Mouse (Mus musculus): ENCODE results near the gene Irs1.
A peak's percentile ranks its signal among the peaks of the same experiment; 100 is the strongest.

Gene Irs1

GRCm38 (mm10) chr1:82247221-82247951, 43.8 kb downstream of the Irs1 start:
- DNase-seq (ENCODE audit: low spot score) = no peak

GRCm38 (mm10) chr1:82245002-82245401, 46.2 kb downstream of the Irs1 start:
- peak; percentile 42 for DNase-seq (ENCODE audit: low spot score)

GRCm38 (mm10) chr1:82243260-82243825, 47.9 kb downstream of the Irs1 start:
- DNase-seq (ENCODE audit: low spot score) = no peak

GRCm38 (mm10) chr1:82239409-82240201, 51.6 kb downstream of the Irs1 start:
- peak; percentile 39 for DNase-seq (ENCODE audit: low spot score)

GRCm38 (mm10) chr1:82238245-82238644, 53.0 kb downstream of the Irs1 start:
- DNase-seq (ENCODE audit: low spot score) = no peak

GRCm38 (mm10) chr1:82235455-82236104, 55.6 kb downstream of the Irs1 start:
- DNase-seq (ENCODE audit: low spot score) = no peak

- DNase-seq (ENCODE audit: low spot score) = no peak
Observed at GRCm38 (mm10) chr1:82234616-82235015, 56.6 kb downstream of the Irs1 start.

- no peak for DNase-seq (ENCODE audit: low spot score)
Observed at GRCm38 (mm10) chr1:82232812-82233211, 58.4 kb downstream of the Irs1 start, which contains the start of gene Gm9747. Gm9747 (plus strand) TSS chr1:82233112.

- DNase-seq (ENCODE audit: low spot score) = no peak
Observed at GRCm38 (mm10) chr1:82228841-82229240, 62.4 kb downstream of the Irs1 start.

GRCm38 (mm10) chr1:82223042-82223795, 68.0 kb downstream of the Irs1 start:
- DNase-seq (ENCODE audit: low spot score) = no peak

GRCm38 (mm10) chr1:82221462-82221861, 69.8 kb downstream of the Irs1 start:
- no peak for DNase-seq (ENCODE audit: low spot score)

- DNase-seq (ENCODE audit: low spot score) = no peak
Observed at GRCm38 (mm10) chr1:82220673-82221396, 70.4 kb downstream of the Irs1 start.

GRCm38 (mm10) chr1:82207511-82207910, 83.7 kb downstream of the Irs1 start:
- DNase-seq (ENCODE audit: low spot score) = no peak

- DNase-seq (ENCODE audit: low spot score) = peak; percentile 18
Observed at GRCm38 (mm10) chr1:82200636-82201035, 90.6 kb downstream of the Irs1 start.

- no peak for DNase-seq (ENCODE audit: low spot score)
Observed at GRCm38 (mm10) chr1:82199918-82200317, 91.3 kb downstream of the Irs1 start.

GRCm38 (mm10) chr1:82191579-82191978, 99.6 kb downstream of the Irs1 start:
- DNase-seq (ENCODE audit: low spot score) = no peak

- peak; percentile 56 for DNase-seq (ENCODE audit: low spot score)
Observed at GRCm38 (mm10) chr1:82189516-82189915, 101.7 kb downstream of the Irs1 start.

- DNase-seq (ENCODE audit: low spot score) = no peak
Observed at GRCm38 (mm10) chr1:82188549-82189231, 102.5 kb downstream of the Irs1 start.

- peak; percentile 10 for DNase-seq (ENCODE audit: low spot score)
Observed at GRCm38 (mm10) chr1:82183913-82184442, 107.2 kb downstream of the Irs1 start.

Data from lung, postnatal 25 days (tissue).